Mouse (Mus musculus): ENCODE data around the gene Osbp2. TPM values are rescaled to one million over a fixed set of nuclear protein-coding genes. Genes with fewer than 3 reads are reported as not detected.

Osbp2 gene
- polyA plus RNA-seq, 1 experiment, result 1.3 TPM

GRCm38 (mm10) chr11:3910513-3911310 lies 47.0 kb upstream of the Osbp2 start:
- peak overlapping the region; percentile 93 for H3K4me2 ChIP-seq (ENCODE audit: low read depth)
- peak overlapping the region; percentile 99 for H3K4me3 ChIP-seq
- no peak overlapping the region for H3ac ChIP-seq (ENCODE audit: control insufficient read depth, insufficient read length)
- no peaks in the 10 kb centered on the region for H3K27me3 ChIP-seq (ENCODE audit: control insufficient read depth, insufficient read depth, insufficient read length)
- peaks cover 75% of the 10 kb centered on the region for H3K79me2 ChIP-seq (ENCODE audit: control insufficient read depth, insufficient read depth)
- TF ChIP-seq CEBPB (IDR thresholded peaks at IDR 0.05; ENCODE audit: insufficient read depth, poor library complexity, severe bottlenecking) (no peak), MYOD1 (IDR thresholded peaks at IDR 0.05; ENCODE audit: control insufficient read depth in 1 of 3, insufficient read length in 2 of 3, low read depth in 2 of 3) (no peak), USF1 (IDR thresholded peaks at IDR 0.05; ENCODE audit: low read depth) (peak; percentile 77), REST (IDR thresholded peaks at IDR 0.05; ENCODE audit: insufficient read depth, insufficient read length) (no peak), TCF12 (IDR thresholded peaks at IDR 0.05; ENCODE audit: insufficient read depth, poor library complexity, severe bottlenecking) (no peak), POLR2AphosphoS2 (IDR thresholded peaks at IDR 0.05; ENCODE audit: insufficient read length, low read depth) (peak; percentile 30), POLR2A (IDR thresholded peaks at IDR 0.05; ENCODE audit: insufficient read length, low read depth) (peak; percentile 45), MYOG (IDR thresholded peaks at IDR 0.05; ENCODE audit: control insufficient read depth in 1 of 3, insufficient read depth in 1 of 3, insufficient read length in 2 of 3, low read depth in 2 of 3) (peak in 1 of 3 experiments; percentile 44), TCF3 (IDR thresholded peaks at IDR 0.05; ENCODE audit: insufficient read length, low read depth) (no peak), SRF (IDR thresholded peaks at IDR 0.05; ENCODE audit: control insufficient read depth, insufficient read length, low read depth) (no peak), E2F4 (IDR thresholded peaks at IDR 0.05; ENCODE audit: insufficient read depth) (no peak), MAX (IDR thresholded peaks at IDR 0.05; ENCODE audit: low read depth) (no peak)
- peaks cover 15% of the 10 kb centered on the region for H3K36me3 ChIP-seq (ENCODE audit: control insufficient read depth, insufficient read depth)

DNA sequence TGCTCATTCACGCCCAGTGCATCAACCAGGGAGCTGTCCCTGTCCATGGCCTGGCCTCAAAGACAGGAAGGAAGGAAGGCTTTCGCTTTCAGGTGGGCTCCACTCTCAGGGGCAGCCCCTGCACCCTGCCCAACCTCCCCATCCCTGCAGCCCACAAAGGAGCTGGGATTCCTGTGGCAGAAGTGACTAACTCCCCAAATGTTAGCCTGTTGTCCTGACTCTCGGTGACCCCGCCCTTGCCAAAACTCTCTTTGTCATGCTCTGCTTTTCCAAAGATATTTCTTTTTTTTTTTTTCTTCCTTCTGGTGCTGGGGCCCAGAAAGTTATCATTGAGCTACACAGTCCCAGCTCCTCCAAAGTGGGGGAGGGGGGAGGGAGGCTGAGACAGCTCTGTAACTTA lies 45.5 kb upstream of the Osbp2 start:
- peak in 1 of 3 experiments; percentile 17 for TF ChIP-seq MYOG (IDR thresholded peaks at IDR 0.05; ENCODE audit: control insufficient read depth in 1 of 3, insufficient read depth in 1 of 3, insufficient read length in 2 of 3, low read depth in 2 of 3)
- TF ChIP-seq MYOD1 (IDR thresholded peaks at IDR 0.05; ENCODE audit: control insufficient read depth in 1 of 3, insufficient read length in 2 of 3, low read depth in 2 of 3), result peak in 1 of 3 experiments; percentile 14
- no peak for TF ChIP-seq USF1 (IDR thresholded peaks at IDR 0.05; ENCODE audit: low read depth)
- TF ChIP-seq TCF12 (IDR thresholded peaks at IDR 0.05; ENCODE audit: insufficient read depth, poor library complexity, severe bottlenecking), result no peak
- no peak for TF ChIP-seq E2F4 (IDR thresholded peaks at IDR 0.05; ENCODE audit: insufficient read depth)
- Histone ChIP-seq H3K36me3 (ENCODE audit: control insufficient read depth, insufficient read depth) (peaks cover 19% of the 10 kb centered on the region), H3K27me3 (ENCODE audit: control insufficient read depth, insufficient read depth, insufficient read length) (no peaks in the 10 kb centered on the region), H3ac (ENCODE audit: control insufficient read depth, insufficient read length) (no peak overlapping the region), H3K4me2 (ENCODE audit: low read depth) (peak overlapping the region; percentile 93), H3K79me2 (ENCODE audit: control insufficient read depth, insufficient read depth) (peaks cover 75% of the 10 kb centered on the region), H3K4me3 (peak overlapping the region; percentile 99)

- TF ChIP-seq USF1 (IDR thresholded peaks at IDR 0.05; ENCODE audit: low read depth) (no peak), TCF12 (IDR thresholded peaks at IDR 0.05; ENCODE audit: insufficient read depth, poor library complexity, severe bottlenecking) (no peak), TCF3 (IDR thresholded peaks at IDR 0.05; ENCODE audit: insufficient read length, low read depth) (peak; percentile 12), MYOD1 (IDR thresholded peaks at IDR 0.05; ENCODE audit: control insufficient read depth in 1 of 3, insufficient read length in 2 of 3, low read depth in 2 of 3) (peak in 2 of 3 experiments; percentile 14 to 87), MYOG (IDR thresholded peaks at IDR 0.05; ENCODE audit: control insufficient read depth in 1 of 3, insufficient read depth in 1 of 3, insufficient read length in 2 of 3, low read depth in 2 of 3) (peak in 1 of 3 experiments; percentile 81)
- Histone ChIP-seq H3K4me3 (no peak overlapping the region), H3K4me2 (ENCODE audit: low read depth) (peak overlapping the region; percentile 33), H3ac (ENCODE audit: control insufficient read depth, insufficient read length) (no peak overlapping the region), H3K79me2 (ENCODE audit: control insufficient read depth, insufficient read depth) (peaks cover 45% of the 10 kb centered on the region), H3K36me3 (ENCODE audit: control insufficient read depth, insufficient read depth) (peaks cover 32% of the 10 kb centered on the region), H3K27me3 (ENCODE audit: control insufficient read depth, insufficient read depth, insufficient read length) (no peaks in the 10 kb centered on the region)
These were observed 41.7 kb upstream of the Osbp2 start for GRCm38 (mm10) chr11:3905446-3905845.

- Histone ChIP-seq H3K4me2 (ENCODE audit: low read depth) (peak overlapping the region; percentile 54), H3ac (ENCODE audit: control insufficient read depth, insufficient read length) (no peak overlapping the region), H3K27me3 (ENCODE audit: control insufficient read depth, insufficient read depth, insufficient read length) (no peaks in the 10 kb centered on the region), H3K79me2 (ENCODE audit: control insufficient read depth, insufficient read depth) (peaks cover 38% of the 10 kb centered on the region), H3K4me3 (no peak overlapping the region), H3K36me3 (ENCODE audit: control insufficient read depth, insufficient read depth) (peaks cover 27% of the 10 kb centered on the region)
- TF ChIP-seq MYOD1 (IDR thresholded peaks at IDR 0.05; ENCODE audit: control insufficient read depth in 1 of 3, insufficient read length in 2 of 3, low read depth in 2 of 3) (peak in 2 of 3 experiments; percentile 22 to 89), TCF12 (IDR thresholded peaks at IDR 0.05; ENCODE audit: insufficient read depth, poor library complexity, severe bottlenecking) (peak; percentile 59), MYOG (IDR thresholded peaks at IDR 0.05; ENCODE audit: control insufficient read depth in 1 of 3, insufficient read depth in 1 of 3, insufficient read length in 2 of 3, low read depth in 2 of 3) (peak in 2 of 3 experiments; percentile 83 to 96), E2F4 (IDR thresholded peaks at IDR 0.05; ENCODE audit: insufficient read depth) (no peak), TCF3 (IDR thresholded peaks at IDR 0.05; ENCODE audit: insufficient read length, low read depth) (peak; percentile 57)
These were observed 41.0 kb upstream of the Osbp2 start for GRCm38 (mm10) chr11:3904673-3905072.

DNA sequence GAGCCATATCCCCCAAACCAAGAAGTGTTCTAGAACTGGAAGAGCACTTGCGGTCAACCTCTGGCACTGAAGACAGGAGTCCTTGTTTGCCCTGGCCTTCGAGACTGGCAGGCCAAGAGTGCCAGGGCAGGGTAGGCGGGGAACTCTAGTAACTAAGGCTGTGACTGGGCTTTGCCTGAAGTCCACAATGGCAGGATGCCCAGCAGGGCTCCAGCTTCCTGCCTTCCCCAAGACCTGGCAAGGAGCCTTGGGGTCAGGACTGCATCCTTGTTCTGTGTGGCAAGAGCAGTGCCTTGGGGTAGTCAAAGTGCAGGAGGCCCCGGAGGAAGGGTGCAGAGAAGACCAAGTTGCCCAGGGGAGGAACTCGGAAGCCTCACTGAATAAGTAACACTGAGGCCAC lies 39.3 kb upstream of the Osbp2 start:
- peaks cover 38% of the 10 kb centered on the region for H3K36me3 ChIP-seq (ENCODE audit: control insufficient read depth, insufficient read depth)
- no peak overlapping the region for H3K4me3 ChIP-seq
- peak overlapping the region; percentile 58 for H3K4me2 ChIP-seq (ENCODE audit: low read depth)

More for the DNA sequence above, 39.3 kb upstream of the Osbp2 start:
- H3ac ChIP-seq (ENCODE audit: control insufficient read depth, insufficient read length), result no peak overlapping the region
- no peaks in the 10 kb centered on the region for H3K27me3 ChIP-seq (ENCODE audit: control insufficient read depth, insufficient read depth, insufficient read length)
- TF ChIP-seq MYOD1 (IDR thresholded peaks at IDR 0.05; ENCODE audit: control insufficient read depth in 1 of 3, insufficient read length in 2 of 3, low read depth in 2 of 3) (no peak), MYOG (IDR thresholded peaks at IDR 0.05; ENCODE audit: control insufficient read depth in 1 of 3, insufficient read depth in 1 of 3, insufficient read length in 2 of 3, low read depth in 2 of 3) (no peak), SRF (IDR thresholded peaks at IDR 0.05; ENCODE audit: control insufficient read depth, insufficient read length, low read depth) (no peak), MAX (IDR thresholded peaks at IDR 0.05; ENCODE audit: low read depth) (no peak), TCF12 (IDR thresholded peaks at IDR 0.05; ENCODE audit: insufficient read depth, poor library complexity, severe bottlenecking) (no peak), POLR2A (IDR thresholded peaks at IDR 0.05; ENCODE audit: insufficient read length, low read depth) (peak; percentile 18), POLR2AphosphoS2 (IDR thresholded peaks at IDR 0.05; ENCODE audit: insufficient read length, low read depth) (peak; percentile 65)
- peaks cover 30% of the 10 kb centered on the region for H3K79me2 ChIP-seq (ENCODE audit: control insufficient read depth, insufficient read depth)
